Mouse (Mus musculus): ENCODE measurements at regions not wholly inside any gene's neighbourhood (a gene's known extent, or its start where the extent isn't known, plus 50 kb on each side); places are given as distances from the start of the nearest gene placed in this dataset.
A peak's percentile ranks its signal among the peaks of the same experiment; 100 is the strongest.

DNA sequence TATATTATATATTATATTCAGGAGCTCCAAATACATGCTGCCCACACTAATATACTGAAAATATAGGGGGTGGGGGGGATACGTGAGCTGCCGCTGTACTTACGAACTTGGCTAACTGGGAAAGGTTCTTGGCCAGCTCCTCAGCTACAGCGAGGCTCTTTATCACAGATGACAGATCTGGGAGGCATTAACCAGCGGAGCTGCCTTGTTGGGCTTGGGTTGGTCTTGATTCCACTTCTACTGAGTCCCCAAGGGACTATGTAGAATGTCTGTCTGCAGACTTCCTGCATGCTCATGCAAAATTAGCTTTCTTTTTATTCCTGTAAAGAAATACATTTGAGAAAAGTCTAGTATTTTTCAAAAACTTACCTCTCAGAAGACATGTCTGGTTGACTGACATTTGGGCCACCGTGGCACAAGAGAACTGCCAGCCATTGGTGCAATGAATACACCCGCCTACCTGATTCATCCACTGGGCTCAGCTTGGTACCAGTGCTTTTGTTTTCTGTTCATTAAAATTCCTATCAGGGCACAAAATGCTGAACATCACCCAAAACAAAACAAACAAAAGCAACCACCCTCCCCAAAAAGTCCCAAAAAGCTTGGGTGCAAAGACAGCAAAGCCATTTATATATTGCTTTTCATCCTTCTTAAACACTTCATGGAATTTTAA is 253.2 kb downstream of the Spry2 start:
- no peak for DNase-seq (ENCODE audit: low read depth, low spot score)

DNA sequence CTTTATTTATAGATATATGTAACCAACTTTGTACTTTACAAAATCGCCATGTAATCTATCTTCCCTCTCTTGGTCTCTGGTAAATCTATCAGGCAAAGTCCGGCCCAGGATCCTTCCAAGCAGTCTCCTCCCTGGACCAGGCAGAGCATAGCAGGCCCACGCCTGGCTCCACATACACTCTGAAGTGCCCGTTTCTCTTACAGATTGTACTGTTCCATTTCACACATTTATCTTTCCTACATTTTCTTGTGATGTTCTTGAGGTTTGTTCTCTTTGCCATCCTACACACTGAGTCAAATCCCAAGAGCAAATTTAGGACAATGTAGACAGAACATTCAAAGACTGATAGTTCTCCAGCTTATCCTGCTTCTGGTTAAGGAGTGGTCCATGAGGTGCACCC is 264.3 kb downstream of the Spry2 start:
- DNase-seq (ENCODE audit: low read depth, low spot score) = no peak

DNA sequence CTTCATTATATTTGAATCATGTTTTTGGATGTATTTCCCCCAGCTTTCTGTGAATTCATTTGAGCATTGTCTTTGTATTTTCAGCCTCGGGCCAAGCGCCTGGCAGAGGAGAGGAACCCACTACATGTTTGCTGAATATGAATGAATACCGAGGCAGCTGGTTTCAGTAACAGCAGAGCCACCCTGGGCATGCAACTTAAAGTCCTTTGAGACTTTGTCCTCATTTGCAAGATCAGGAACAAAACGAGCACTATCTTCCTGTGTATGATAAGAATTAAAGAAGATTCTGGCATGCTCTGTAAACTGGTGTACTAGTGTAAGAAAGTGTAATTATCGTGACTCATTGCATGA is 265.0 kb downstream of the Spry2 start:
- no peak for DNase-seq (ENCODE audit: low read depth, low spot score)

DNA sequence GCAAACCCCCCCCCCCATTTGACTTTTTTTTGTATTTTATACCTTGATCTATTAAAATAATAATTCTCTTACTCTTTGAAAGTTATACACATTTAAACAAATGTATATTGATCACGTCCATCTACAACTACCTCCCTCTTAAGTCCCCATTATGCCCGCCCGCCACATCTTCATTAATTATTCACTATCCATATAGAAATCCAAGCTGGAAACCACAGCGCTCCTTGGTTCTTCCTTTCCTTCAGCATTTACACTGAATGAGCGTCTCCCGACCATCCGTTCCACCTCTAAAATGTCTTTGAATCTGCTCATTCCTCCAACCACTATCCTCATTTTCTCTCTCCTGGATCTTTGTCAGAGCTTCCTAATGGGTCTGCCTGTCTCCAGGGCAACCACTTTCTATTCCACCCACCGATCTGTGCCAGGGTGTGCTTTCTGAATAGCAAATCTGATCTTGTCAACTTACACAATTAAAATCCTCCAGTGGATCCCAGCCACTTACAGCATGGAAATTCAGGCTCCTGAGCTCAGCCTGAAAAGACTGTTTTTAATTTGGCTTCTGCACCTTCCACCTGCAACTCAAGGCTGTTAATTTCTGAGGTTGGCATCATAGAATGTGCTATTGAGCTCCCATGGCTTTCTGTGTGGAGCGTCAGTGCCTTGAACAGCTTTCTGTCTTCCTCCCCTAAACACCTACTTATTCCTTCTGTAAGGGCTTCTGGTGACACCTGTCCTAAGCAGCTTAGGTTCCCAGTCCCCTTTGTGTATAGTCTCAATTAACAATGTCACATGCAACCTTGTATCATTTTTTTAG is 265.5 kb downstream of the Spry2 start:
- no peak for DNase-seq (ENCODE audit: low read depth, low spot score)

DNA sequence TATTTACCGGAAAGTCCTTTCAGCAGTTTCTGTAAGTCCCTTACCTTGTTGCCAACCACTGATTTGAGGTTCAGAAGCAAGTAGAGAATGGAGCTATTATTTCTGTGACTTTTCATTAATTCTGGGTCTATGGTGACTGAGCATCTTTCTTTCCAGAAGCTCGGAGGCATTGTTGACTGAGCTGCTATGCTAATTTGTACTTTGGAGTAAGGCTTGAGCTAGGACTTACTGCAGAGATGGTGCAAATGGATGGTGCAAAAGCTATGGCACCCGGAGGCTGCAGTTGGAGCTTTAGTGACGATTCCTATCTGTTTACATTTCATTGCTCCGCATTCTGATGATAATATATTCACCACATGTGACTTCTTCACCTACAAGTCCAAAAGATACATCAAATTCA is 266.2 kb downstream of the Spry2 start:
- DNase-seq (ENCODE audit: low read depth, low spot score) = no peak

DNA sequence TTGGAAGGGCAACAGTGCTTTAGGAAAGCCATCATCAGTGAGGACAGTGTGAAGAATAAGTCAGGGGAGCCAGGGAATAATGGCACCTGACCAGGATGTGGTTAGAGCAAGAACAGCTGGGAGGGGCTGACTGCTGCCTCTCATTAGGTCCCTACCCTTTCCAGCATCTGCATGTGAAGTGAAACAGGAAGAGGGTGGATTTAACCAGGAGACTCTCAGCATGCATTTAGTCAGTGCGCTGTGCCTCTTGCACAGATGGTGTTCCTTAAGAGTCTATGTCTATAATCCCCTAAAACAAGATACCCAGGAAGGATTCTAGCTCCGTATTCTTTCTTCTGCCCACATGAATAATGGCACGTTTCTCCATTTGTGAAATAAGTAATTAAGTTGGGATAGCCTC is 267.9 kb downstream of the Spry2 start:
- DNase-seq (ENCODE audit: low read depth, low spot score) = peak; percentile 22

DNA sequence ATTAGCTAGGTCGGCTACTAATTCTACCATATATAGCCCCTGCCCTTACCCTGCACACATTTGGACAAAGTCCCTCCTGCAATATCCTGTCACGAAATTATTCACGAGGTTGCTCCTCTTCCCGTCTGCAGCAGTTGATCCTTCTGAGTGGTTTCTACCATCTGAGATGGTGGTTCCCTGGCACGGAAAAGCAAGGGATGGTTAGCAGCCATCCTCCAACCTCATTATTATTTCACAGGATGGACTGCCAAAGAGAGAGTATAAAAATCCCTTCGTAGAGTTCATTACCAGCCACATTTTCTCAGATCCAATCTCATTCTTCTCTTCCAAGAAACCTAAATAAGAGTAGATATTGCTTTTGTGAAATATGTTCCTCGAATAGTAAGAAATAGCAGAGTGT is 272.2 kb downstream of the Spry2 start:
- DNase-seq (ENCODE audit: low read depth, low spot score) = no peak

DNA sequence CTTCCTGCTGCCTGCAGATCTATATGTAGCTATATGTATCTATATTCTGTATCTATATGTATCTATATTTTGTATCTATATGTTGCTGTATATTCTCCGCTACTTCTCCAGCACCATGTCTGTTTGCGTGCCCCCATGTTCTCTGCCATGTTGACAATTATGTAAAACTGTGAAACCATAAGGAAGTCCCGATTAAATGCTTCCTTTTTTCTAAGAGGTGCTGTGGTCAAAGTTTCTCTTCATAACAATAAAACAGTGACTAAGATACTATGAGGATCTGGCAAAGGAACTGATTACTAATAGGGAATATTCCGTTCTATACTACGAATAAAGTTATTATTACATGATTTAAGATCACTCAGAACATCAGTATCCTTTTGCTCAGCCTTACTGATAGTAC is 274.5 kb downstream of the Spry2 start:
- DNase-seq (ENCODE audit: low read depth, low spot score) = no peak

DNA sequence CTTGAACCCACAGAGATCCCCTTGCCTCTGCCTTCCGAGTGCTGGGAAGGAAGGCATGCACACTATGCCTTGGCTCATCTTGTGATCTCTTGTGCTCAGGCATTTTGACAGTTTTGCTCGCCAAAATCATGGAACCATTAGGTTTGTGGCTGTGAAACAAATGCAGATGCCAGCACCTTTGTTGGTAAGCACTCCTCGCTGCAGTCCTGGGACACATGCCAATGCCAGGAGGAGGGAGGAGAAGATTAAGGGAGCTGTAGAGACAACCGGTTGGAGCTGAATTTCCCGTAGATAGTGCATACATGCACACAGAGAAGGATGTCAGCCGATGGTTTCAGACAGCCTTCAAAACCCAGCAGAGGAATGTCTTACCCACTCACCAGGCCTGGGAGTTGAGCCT is 275.5 kb downstream of the Spry2 start:
- no peak for DNase-seq (ENCODE audit: low read depth, low spot score)

DNA sequence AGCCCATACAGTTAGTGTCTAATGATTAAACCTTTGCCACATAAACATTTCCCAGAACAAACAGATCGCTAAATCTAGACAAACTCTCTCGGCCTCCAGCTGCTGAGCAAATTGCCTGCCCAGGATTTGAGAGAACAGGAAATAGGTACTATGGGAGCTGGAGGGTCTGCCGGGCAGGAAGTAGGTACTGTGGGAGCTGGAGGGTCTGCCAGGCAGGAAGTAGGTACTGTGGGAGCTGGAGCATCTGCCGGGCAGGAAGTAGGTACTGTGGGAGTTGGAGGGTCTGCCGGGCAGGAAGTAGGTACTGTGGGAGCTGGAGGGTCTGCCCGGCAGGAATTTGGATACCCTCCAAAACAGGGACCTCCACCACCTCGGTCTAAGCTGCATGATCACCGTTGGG is 277.2 kb downstream of the Spry2 start:
- DNase-seq (ENCODE audit: low read depth, low spot score) = no peak

DNA sequence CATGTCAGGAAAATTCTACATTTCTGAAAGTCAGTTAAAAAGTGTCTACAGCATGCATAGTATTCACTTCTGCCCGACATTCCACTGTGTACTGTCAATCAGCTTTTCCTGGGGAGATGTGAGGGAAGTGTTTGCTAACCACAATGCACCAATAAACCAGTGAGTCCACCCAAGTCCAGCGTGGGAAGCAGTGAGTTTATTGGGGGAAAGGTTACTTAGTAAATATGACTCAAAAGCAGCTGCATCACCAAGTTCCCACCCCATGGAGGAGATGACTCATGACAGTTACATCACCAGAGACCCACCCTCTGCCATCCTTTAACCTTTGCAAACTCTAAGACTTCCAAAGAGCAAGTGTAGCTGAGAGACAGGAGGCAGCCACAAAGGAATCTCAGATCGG is 280.9 kb downstream of the Spry2 start:
- DNase-seq (ENCODE audit: low read depth, low spot score) = peak; percentile 88

DNA sequence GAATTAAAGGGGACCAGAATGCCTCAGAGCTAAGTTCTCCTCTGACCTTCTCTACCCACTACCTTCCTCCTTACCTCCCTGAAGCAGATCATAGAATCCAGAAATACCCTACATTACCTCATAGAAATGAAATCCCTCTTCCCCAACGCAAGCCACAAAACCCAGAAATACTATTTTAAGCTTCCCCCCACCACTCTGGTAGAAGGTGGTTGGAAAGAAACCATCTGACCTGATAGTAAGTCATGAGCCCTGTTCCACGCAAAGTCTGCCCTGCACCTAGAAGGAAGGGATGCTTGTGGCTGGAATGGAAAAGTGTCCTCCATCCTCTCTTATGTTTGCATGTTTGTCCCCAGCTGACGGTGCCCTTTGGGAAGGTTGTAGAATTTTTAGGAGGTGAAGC is 283.8 kb downstream of the Spry2 start:
- DNase-seq (ENCODE audit: low read depth, low spot score) = no peak

DNA sequence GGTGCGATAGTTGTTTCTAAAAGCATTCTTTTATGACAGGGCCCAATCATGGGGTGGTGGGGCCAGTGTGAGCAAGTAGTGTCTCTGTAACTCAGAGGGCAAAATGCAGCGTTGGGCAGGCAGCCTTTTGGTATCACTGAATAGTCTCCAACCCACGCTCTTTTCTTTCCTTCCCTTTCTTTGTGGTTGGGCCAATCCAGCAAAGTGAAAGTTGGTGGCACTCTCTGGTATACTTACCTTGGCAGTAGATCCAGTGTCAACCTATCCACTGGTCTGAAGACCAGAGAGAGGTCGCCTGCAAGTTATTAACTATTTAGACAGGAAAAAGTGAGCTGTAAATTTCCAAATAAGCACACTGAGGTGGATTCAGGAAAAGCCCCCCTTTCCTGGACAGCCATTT is 287.8 kb downstream of the Spry2 start:
- no peak for DNase-seq (ENCODE audit: low read depth, low spot score)

DNA sequence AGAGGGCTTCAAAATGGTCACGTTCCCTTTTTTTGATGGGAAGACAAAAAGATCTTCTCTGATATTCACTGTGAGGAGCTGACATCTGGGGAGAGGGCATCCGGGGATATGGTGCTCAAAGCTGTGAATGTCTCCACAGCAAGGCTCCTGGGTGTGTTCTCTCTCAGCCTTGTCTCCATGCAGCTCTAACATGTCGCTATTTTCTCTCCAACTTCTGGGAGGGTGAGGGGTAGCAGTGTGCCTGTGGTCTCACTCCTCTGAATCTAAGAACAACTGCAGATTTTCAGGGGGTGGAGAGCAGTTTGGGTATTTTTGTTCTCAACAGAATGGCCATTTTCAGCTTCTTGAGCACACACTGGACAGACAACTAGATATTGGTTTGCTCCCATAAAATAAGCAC is 290.1 kb downstream of the Spry2 start:
- DNase-seq (ENCODE audit: low read depth, low spot score) = no peak

DNA sequence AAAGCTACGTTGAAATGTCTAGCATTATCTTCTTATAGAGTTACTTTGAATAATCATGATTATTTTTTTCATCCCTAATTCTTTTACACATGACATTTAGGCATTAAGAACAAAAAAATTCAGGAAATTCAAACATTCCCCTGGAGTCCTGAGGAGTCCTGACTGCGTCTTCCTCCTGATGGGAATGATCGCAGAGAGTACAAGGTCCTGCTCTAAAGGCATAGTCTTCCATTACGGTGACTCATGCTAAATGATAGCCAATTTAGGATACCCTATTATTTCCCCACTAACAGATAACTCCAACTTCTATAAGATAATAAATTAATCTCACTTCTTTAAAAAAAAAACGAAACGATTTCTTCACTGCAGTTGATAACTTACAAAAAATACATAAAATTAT is 292.2 kb downstream of the Spry2 start:
- DNase-seq (ENCODE audit: low read depth, low spot score) = no peak

DNA sequence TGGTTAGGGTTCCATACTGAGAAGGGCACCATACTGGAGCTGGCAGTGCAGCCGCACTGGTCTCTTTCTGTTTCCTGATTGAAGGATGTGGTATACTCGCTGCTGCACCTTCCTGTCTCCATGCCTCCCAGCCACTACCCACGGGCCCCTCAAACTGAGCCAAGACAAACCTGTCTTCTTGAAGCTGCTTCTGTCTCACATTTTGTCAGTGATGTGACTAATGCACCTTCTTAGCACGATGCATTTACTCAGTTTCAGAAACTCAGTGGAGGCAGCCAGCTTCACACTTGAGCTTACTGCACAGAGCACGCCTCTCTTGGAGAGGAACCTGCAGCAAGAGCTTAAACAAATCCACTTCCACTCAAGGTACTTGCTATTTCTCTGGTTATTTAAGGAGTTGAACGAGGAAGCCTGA is 293.6 kb downstream of the Spry2 start:
- DNase-seq (ENCODE audit: low read depth, low spot score) = no peak

DNA sequence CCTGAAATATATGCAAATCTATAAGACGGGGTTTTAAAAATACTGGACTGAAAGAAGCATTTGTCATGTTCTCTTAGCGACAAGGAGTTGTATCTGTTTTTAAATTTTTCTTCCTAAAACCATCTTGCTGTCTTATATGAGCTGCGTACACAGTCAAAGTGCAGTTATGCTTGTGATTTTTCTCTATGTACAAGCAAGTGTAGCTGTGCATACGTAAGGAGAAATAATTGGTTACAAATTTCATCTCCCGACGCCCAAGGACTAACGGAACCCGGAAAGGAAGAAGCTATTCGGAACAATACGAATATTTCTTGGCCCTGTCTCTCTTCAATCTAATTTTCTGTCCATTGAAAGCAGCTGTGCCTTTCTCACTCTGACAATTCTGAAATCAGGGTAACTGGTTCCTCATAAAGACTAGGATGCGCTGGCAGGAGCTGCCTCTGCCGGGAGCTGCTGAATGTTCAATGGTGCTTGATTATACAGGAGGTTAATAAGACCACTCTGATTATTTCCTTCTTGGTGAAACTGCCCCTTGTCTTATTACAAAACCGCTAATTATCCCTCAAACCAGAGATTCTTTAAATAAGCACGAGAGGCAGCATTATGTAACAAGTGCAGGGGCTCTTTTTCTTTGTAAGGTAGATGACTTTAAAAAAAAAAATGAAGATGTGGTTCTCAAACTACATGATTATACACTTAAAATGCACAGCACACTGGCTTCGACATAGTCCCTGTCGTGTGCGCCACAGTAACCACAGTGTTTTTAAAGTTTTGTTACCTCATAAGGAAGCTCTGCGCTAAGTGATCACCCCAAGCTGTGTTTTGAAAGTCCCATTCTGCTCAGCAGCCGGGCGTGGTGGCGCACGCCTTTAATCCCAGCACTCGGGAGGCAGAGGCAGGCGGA is 296.8 kb downstream of the Spry2 start:
- DNase-seq (ENCODE audit: low read depth, low spot score) = no peak

DNA sequence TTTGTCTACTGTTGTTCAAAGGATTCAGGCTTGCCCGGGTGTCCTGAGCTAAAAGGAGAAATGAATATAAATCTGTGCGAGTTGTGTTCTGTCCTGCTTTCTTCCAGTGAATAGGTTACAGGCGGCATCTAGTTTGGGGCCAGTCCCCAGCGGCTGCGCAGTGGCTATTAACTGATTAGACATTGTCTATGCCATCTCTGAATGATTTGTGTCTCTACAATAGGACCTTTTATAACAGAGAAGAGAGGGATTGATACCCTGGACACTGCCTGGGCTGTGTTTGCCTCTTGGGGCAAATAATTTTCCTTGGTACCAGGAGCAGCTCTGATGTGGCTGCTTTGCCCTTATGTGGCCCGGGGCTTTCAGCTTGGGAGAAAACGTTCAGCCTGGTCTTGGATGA is 306.9 kb downstream of the Spry2 start:
- DNase-seq (ENCODE audit: low read depth, low spot score) = no peak

DNA sequence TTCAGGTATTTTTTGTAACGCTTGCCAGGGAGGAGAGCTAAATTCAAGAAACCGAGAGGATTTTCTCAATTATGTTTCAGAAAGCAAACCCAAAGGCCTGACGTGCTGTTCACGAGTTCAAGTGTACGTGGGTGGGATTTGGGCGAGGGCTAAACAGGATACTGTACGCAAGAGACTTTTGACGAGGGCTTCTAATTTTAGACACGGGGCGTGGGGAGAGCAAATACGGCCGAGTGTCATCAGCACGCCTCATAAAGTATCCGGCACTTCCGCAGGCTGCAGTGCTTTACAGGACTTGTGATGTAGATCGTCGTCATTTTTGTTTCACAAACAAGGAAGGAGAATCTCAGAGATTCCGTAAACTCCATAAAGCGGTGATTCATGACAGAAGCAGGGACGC is 307.4 kb downstream of the Spry2 start:
- DNase-seq (ENCODE audit: low read depth, low spot score) = no peak

DNA sequence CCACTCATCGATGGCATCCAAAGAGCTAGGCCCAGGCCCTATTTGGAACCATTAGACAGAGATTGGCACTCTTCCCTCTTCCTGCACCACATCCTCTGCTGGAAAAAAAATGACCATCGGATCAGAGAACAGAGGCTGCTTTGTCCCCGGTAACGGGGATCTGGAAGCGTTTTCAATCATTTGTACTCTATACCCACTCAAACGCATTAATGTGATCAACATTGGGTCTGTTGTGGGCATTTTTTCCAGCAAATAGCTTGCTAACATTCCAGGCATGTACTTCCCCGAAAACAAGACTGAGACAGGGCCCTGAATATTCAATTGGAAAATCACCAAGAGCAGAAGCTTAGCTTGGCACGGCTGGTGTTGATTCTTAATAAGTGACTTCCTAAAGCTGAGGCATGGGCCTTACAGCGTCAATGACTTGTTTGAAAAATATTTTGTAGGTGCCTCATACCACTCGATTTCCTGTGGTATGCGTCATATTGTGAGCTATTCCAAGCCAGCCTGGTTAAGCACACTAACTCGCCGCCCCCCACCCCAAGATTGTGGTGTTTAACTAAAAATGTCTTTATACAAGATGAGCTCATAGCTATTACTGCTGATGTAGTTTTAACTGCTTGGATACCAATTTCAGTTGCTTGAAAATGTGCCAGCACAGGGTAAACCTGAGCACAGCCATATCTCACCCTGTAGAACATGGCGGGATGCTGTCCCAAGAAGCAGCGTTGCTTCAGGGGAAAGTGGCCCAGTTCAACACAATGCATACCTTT is 308.0 kb downstream of the Spry2 start:
- peak; percentile 94 for DNase-seq (ENCODE audit: low read depth, low spot score)

DNA sequence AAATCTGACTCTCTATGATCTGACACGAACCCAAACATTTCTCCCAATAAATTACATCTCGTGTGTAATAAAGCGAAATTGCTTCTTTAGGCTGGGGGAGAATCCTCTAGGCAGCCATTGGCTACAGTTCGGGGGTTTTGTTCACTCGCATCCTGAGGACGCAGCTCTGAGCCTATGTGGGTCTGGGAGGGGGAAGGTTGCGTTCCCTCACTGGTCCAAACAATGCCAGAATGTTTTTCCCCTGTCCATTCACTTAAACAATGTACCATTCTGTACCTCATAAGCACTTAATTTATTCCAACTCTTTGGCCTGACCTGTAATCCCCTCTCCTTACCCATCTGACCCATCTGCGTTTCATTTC is 308.6 kb downstream of the Spry2 start:
- no peak for DNase-seq (ENCODE audit: low read depth, low spot score)

DNA sequence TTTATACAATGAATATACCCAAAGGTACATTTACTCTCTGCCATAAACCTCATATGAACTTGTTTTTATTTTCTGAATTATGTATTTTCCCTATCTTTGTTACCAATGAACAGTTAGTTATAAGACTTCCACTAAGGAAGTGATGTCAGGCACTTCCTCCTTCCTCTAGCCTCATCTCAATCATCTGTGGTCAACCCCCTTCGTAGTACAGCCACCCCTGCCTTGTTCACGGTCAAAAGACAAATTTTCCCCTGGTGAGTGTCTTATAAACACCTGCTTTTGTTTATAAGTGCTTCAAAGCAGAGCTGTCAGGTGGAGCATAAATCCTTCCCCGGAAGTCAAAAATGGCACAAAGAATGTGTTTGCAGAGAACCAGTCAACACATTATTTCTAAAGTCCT is 312.0 kb downstream of the Spry2 start:
- no peak for DNase-seq (ENCODE audit: low read depth, low spot score)

Measured in 3T3-L1 (cell line).